Mouse (Mus musculus) kidney, embryonic 14.5 days (tissue): ENCODE results near the gene Polg. TPM values are rescaled to one million over a fixed set of nuclear protein-coding genes. Genes with fewer than 3 reads are reported as not detected.

Experiments used
- ATAC-seq: fragments of 200-750 bp; cut with Nextera tagmentation; 2 replicates; pipeline ENCODE4 v1.8.0; 2017; ENCODE audit warnings: moderate number of reproducible peaks, mild to moderate bottlenecking, moderate TSS enrichment, moderate library complexity; ENCODE audit not compliant: low FRiP score, low TSS enrichment
- H3K27ac ChIP-seq: fragments of 300-500 bp; sonication (generic); 2 replicates; pipeline ENCODE4 v1.5.1; 2014; ENCODE audit warnings: low read depth, mild to moderate bottlenecking, low read length, moderate library complexity, mixed read lengths
- H3K27me3 ChIP-seq: fragments of 300-500 bp; sonication (generic); 2 replicates; pipeline ENCODE4 v1.6.1; 2014; ENCODE audit warnings: mild to moderate bottlenecking, low read length; ENCODE audit not compliant: control insufficient read depth, insufficient read depth
- H3K36me3 ChIP-seq: fragments of 300-500 bp; sonication (generic); 2 replicates; pipeline ENCODE4 v1.6.1; 2014; ENCODE audit warnings: low read length, mixed read lengths; ENCODE audit not compliant: control insufficient read depth, insufficient read depth
- H3K4me1 ChIP-seq: fragments of 300-500 bp; sonication (generic); 2 replicates; pipeline ENCODE4 v1.6.1; 2014; ENCODE audit warnings: low read length, mixed read lengths; ENCODE audit not compliant: control insufficient read depth, insufficient read depth
- H3K4me2 ChIP-seq: fragments of 300-500 bp; sonication (generic); replicated peaks from 2 replicates; pipeline ENCODE4 v1.6.1; 2014; ENCODE audit warnings: low read depth, mild to moderate bottlenecking, low read length
- H3K4me3 ChIP-seq: fragments of 300-500 bp; sonication (generic); 2 replicates; pipeline ENCODE4 v1.5.1; 2014; ENCODE audit warnings: mild to moderate bottlenecking, low read length
- H3K9ac ChIP-seq: fragments of 300-500 bp; sonication (generic); 2 replicates; pipeline ENCODE4 v1.6.1; 2014; ENCODE audit warnings: low read depth, mild to moderate bottlenecking, low read length, moderate library complexity
- H3K9me3 ChIP-seq: fragments of 300-500 bp; sonication (generic); 2 replicates; pipeline ENCODE4 v1.6.1; 2016; ENCODE audit warnings: low read length; ENCODE audit not compliant: control insufficient read depth
- WGBS: fragments of 180-500 bp; shearing (Covaris S2); extraction: QIAGEN DNeasy Blood & Tissue Kit; methylation state at CpG from one replicate; pipeline ENCODE4 v1.1.7; 2014; 5-methylcytosine and 5-hydroxymethylcytosine counted together
- polyA plus RNA-seq: library from polyadenylated mRNA; unstranded; fragments of >200 nt; fragmentation: Nextera tagmentation; extraction: Ambion mirVana; gene quantifications from 2 replicates; pipeline ENCODE4 v1.2.1, GENCODE M21; 2014

Polg gene
- polyA plus RNA-seq, result 21.3 and 35.9 TPM in 2 replicates

- H3K27ac ChIP-seq, result peak within 1 kb of the TSS; percentile 76
- H3K4me1 ChIP-seq, result peaks cover 24% of the 10 kb centered on the region
- no peaks in the 10 kb centered on the region for H3K27me3 ChIP-seq
- peak within 1 kb of the TSS; percentile 94 for H3K4me2 ChIP-seq
- peak; percentile 98 for ATAC-seq
- H3K36me3 ChIP-seq, result peaks cover 19% of the 10 kb centered on the region
- H3K4me3 ChIP-seq, result peak within 1 kb of the TSS; percentile 87
- peak within 1 kb of the TSS; percentile 91 for H3K9ac ChIP-seq
- WGBS, result under 1% methylated on average over 76 of the region's 76 CpGs
- H3K9me3 ChIP-seq, result no peaks in the 10 kb centered on the region
These were observed at the start of gene Polg for GRCm38 (mm10) chr7:79466053-79466901. Gene Polg (minus strand): TSS chr7:79466362.

DNA sequence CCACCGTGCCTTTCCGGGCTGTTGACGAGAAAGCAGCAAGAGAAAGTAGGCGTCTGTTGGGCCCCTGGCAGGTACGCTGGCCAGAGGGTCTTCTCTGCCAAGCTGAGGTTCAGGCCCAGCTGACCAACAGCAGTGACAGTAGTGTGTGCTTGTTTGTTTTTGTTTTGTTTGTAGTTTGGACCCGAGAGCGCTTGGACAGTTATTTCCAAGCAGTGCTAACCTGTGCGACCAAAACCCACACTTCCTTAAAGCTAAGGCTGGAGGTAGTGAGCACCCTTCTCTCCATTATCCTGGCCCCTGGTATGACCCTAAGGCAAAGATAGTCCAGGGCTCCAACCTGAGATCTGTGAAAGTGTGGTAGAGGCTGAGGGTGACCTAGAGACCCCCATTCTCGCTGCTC is 49.7 kb upstream of the Polg start:
- no peak overlapping the region for H3K27ac ChIP-seq

DNA sequence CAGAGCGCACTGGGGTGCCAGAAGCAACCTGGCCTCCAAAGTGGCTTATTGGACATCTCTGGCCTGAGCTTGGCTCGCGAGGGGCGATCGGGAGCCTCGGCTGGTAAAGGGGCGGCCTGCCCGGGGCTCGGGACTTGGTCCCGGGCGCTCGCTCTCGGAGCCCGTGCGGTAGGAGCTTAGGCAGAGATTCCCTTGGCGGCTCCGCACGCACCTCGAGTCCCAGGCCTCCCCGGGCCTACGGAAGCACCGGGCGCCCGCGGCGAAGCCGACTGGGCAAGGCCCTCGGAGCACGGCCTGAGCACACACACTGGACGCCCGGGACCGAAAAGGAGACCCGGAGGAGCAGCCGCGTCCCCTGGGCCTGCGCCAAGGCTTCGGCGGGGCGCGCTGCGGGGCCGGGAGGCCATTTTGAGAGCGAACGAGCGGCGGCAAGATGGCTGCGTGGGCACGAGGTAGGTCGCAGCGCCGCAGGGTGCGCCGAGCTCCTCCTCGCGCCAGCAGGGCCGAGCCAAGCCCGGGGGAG is 49.1 kb upstream of the Polg start:
- Histone ChIP-seq H3K36me3 (no peaks in the 10 kb centered on the region), H3K27ac (no peak overlapping the region), H3K4me1 (0 out of 2 replicates have a peak, but pooled peaks cover 10% of the 10 kb centered on the region), H3K9ac (peak overlapping the region; percentile 50), H3K4me2 (peak overlapping the region; percentile 66), H3K9me3 (no peaks in the 10 kb centered on the region), H3K27me3 (peaks cover 90% of the 10 kb centered on the region), H3K4me3 (peak overlapping the region; percentile 40)
- no peak for ATAC-seq
- 1% methylated on average over 56 of the region's 57 CpGs for WGBS

More for the DNA sequence above, 49.7 kb upstream of the Polg start:
- peak overlapping the region; percentile 66 for H3K4me2 ChIP-seq
- H3K27me3 ChIP-seq, result peaks cover 90% of the 10 kb centered on the region
- peak overlapping the region; percentile 40 for H3K4me3 ChIP-seq
- H3K9me3 ChIP-seq, result no peaks in the 10 kb centered on the region
- H3K9ac ChIP-seq, result peak overlapping the region; percentile 50; the same call in 1 of the 2 replicates
- no peak for ATAC-seq
- H3K4me1 ChIP-seq, result 0 out of 2 replicates have a peak, but pooled peaks cover 11% of the 10 kb centered on the region
- H3K36me3 ChIP-seq, result no peaks in the 10 kb centered on the region
- 36% methylated on average over 9 of the region's 9 CpGs for WGBS

- WGBS, result 2% methylated on average over 20 of the region's 20 CpGs
- Histone ChIP-seq H3K9me3 (no peaks in the 10 kb centered on the region), H3K27me3 (peaks cover 93% of the 10 kb centered on the region), H3K36me3 (no peaks in the 10 kb centered on the region), H3K9ac (no peak overlapping the region), H3K27ac (no peak overlapping the region), H3K4me3 (no peak overlapping the region), H3K4me1 (0 out of 2 replicates have a peak, but pooled peaks cover 8% of the 10 kb centered on the region), H3K4me2 (no peak overlapping the region)
- no peak for ATAC-seq
These were observed 48.3 kb upstream of the Polg start for GRCm38 (mm10) chr7:79514361-79514881.

GRCm38 (mm10) chr7:79513466-79513865 is 47.3 kb upstream of the Polg start:
- Histone ChIP-seq H3K4me1 (0 out of 2 replicates have a peak, but pooled peaks cover 8% of the 10 kb centered on the region), H3K27me3 (peaks cover 96% of the 10 kb centered on the region), H3K27ac (no peak overlapping the region), H3K9ac (no peak overlapping the region), H3K36me3 (no peaks in the 10 kb centered on the region), H3K4me3 (no peak overlapping the region), H3K4me2 (no peak overlapping the region), H3K9me3 (no peaks in the 10 kb centered on the region)
- WGBS, result 11% methylated on average over 2 of the region's 2 CpGs
- no peak for ATAC-seq

DNA sequence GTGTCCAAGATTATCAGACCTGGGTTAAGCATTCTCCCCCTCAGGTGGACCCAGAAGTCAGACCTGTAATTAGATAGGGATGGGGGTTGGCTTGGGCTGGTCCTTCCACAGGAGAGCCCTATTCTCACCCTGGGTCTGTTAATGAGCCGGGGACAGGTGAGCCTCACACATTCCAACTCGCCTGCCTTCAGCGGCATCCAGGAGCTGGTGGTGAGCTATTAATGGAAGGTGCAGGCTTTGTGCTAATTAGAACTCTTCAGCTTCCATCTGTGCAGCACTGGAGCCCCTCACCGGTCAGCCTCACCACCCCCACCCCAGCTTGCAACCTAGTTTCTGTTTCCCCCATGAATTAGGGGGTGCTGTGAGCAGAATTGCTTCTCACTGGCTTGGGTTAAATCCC is 46.3 kb upstream of the Polg start:
- H3K27ac ChIP-seq, result no peak overlapping the region
- H3K27me3 ChIP-seq, result peaks cover 98% of the 10 kb centered on the region
- no peak for ATAC-seq
- no peak overlapping the region for H3K4me2 ChIP-seq
- 6% methylated on average over 4 of the region's 4 CpGs for WGBS
- H3K36me3 ChIP-seq, result no peaks in the 10 kb centered on the region
- H3K9me3 ChIP-seq, result no peaks in the 10 kb centered on the region
- H3K9ac ChIP-seq, result no peak overlapping the region
- 0 out of 2 replicates have a peak, but pooled peaks cover 8% of the 10 kb centered on the region for H3K4me1 ChIP-seq
- H3K4me3 ChIP-seq, result no peak overlapping the region

- H3K27me3 ChIP-seq, result peaks cover 100% of the 10 kb centered on the region
- 0 out of 2 replicates have a peak, but pooled peaks cover 8% of the 10 kb centered on the region for H3K4me1 ChIP-seq
- H3K9me3 ChIP-seq, result no peaks in the 10 kb centered on the region
- no peak for ATAC-seq
- H3K9ac ChIP-seq, result no peak overlapping the region
- H3K27ac ChIP-seq, result no peak overlapping the region
- no peaks in the 10 kb centered on the region for H3K36me3 ChIP-seq
- H3K4me3 ChIP-seq, result no peak overlapping the region
- WGBS, result 4% methylated on average over 5 of the region's 5 CpGs
- H3K4me2 ChIP-seq, result no peak overlapping the region
These were observed 45.5 kb upstream of the Polg start for GRCm38 (mm10) chr7:79511656-79512055.

DNA sequence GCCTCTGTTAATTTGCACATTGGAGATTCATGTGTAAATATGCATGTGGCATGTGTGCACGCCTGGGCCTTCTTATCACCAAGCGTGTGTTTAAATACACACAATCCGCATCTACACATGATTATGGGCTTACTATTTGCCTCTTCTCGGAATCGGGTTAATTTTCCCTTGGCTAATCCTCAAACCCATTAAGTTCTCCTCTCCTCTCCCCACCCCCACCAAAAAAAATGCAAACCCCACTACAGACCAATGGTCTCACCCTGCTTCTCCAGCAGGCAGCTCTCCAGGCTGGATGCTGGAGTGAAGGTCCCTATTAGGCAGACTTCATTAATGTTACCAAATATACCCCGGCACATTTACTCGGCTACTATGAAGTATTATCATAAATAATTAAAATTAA is 45.0 kb upstream of the Polg start:
- Histone ChIP-seq H3K27ac (no peak overlapping the region), H3K4me3 (no peak overlapping the region), H3K4me2 (no peak overlapping the region), H3K4me1 (0 out of 2 replicates have a peak, but pooled peaks cover 8% of the 10 kb centered on the region), H3K9me3 (no peaks in the 10 kb centered on the region), H3K36me3 (no peaks in the 10 kb centered on the region), H3K9ac (no peak overlapping the region), H3K27me3 (peaks cover 100% of the 10 kb centered on the region)
- ATAC-seq, result no peak
- 14% methylated on average over 7 of the region's 7 CpGs for WGBS

GRCm38 (mm10) chr7:79510686-79511085 is 44.5 kb upstream of the Polg start:
- peaks cover 100% of the 10 kb centered on the region for H3K27me3 ChIP-seq
- no peaks in the 10 kb centered on the region for H3K36me3 ChIP-seq
- no peak overlapping the region for H3K9ac ChIP-seq
- H3K27ac ChIP-seq, result no peak overlapping the region
- H3K9me3 ChIP-seq, result no peaks in the 10 kb centered on the region
- H3K4me2 ChIP-seq, result no peak overlapping the region
- WGBS, result 13% methylated on average over 3 of the region's 3 CpGs
- ATAC-seq, result no peak
- 0 out of 2 replicates have a peak, but pooled peaks cover 8% of the 10 kb centered on the region for H3K4me1 ChIP-seq
- no peak overlapping the region for H3K4me3 ChIP-seq
